Mouse (Mus musculus): ENCODE results near the gene Pkp1. TPM values are rescaled to one million over a fixed set of nuclear protein-coding genes. Genes with fewer than 3 reads are reported as not detected.

Pkp1 gene
- not detected for total RNA-seq (2021)
- long read RNA-seq, experiment 1: 0 reads
- long read RNA-seq, experiment 2: 0 reads

DNA sequence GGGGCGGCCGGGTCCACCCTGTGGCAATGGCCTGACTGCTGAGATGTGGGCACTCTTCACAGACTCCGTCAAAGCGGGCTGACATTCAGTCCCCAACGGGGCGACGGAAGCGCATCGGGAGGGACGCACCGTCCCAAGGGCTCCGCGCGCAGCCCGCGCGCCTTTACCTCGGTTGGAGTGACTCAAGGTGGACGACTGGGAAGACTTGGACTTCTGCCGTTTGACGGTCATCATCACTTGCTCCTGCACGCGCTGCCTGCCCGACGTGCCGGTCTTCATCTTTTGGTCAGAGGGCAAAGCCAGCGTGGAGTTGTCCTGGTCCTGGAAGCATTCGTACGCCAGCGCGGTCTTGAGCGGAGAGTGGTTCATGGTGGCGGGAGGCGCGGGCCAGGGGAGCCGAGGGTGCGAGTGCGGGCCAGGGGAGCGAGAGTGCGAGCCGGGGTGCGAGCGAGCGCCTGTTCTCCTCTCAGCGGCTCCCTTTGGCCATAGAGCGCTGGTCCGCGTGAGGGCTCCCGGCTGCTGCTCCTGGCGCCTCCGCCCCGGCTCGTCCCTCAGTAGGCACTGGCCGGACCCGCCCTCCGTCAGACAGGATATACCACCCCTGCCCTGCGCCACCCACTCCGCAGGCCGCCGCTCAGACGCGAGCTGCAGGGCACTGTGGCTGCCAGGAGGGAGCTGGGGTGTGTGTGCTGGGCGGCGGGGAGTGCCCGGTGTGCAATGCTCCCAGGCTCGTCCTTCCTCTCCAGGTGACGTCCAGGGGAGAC lies at the start of gene Pkp1:
Gene Pkp1, minus strand, starts transcription at position 564 of the 764 bp plus-strand sequence.
- no peak for DNase-seq (ENCODE audit: low spot score in 2 of 2)

DNA sequence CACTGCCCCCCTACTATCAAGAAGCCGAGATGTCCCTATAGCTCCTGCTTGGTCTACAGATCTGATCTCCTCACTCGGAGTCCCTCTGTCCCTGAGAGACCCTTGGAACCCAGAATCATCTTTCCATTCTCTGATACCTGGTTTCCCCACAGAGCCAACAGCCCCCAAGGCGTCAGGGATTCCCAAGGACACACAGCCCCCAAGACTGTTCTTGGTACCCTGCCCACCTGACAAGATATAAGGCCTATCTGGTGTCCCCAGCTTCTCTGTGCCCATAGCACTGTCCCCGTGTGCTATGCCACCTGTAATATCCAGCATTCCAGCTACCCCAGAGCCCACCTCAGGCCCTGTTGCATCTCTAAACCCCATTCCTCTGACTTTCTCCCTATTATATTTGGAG lies 48.7 kb upstream of the Pkp1 start:
- no peak for DNase-seq (ENCODE audit: low spot score in 2 of 2)

DNA sequence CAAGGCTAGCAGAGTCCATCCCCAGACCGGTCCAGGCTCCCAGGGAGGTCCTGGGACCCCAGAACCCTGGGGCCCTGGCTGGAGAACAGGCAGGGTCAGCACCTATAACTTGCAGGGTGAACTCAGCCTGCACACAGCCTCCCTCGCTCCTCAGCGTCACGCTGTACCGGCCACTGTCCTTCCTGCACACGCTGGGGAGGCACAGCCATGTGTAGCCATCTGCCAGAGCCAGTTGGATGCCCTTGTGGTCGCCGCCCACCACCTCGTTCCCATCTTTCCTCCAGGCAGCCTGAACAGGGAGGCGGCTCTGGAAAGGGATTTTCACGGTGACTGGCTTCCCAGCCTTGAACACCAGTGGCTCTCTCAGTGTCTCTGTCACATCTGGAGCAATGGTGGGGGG lies 45.6 kb upstream of the Pkp1 start:
- DNase-seq (ENCODE audit: low spot score in 2 of 2): no peak

DNA sequence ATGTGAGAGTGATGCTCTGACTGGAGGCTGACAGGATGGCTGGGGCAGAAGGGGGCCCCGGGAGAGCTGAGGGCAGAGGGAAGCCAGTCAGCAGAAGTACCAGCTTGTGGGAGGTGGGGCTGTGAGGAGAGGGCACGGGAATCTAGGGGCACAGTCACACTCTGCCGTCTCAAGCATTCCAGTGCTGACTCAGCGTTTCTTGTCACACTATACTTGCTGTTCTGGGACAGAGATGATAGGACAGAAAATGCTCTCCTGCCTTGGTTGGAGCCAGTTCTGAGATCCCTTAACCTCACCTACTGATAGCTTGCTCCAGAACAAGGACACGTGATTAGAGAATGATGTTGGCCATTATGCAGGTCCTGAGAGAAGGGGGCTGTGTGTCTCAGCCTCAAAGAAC lies 44.2 kb upstream of the Pkp1 start:
- DNase-seq (ENCODE audit: low spot score in 2 of 2): no peak

DNA sequence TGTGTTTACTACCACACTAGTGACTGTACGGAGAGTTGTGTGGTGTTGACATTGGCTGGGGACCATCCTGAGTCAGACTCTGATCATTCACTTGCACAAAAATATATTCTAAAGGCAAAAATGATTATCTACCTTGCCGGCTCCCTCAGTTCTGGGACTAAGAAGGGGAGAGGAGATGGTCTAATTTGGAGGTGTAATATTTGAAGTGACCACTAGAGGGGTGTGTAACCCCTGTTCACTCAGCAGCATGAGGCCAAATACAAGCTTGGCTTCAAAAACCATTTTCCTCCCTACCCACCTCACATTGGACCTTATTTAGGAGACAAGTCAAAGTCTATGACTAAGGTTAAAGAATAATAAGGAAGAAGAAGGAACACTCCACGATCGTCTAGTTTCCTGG lies 39.5 kb upstream of the Pkp1 start:
- no peak for DNase-seq (ENCODE audit: low spot score in 2 of 2)

DNA sequence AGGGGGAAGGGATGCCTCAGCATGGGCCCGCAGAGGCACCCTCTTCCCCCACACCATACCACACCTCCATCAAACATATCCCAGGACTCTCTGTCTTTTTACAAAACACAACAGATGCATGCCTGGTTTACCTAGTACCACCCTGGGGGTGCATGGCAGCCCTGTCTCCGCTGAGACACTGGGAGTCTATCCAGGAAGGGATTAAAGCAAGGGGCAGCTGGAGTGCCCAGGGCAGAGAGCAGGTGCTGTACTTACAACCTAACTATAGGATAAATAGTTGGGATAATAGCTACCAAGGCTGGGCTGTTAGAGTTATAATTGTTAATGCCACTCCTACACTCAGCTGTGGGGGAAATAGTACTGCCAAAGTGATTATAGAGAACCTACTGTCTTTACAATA lies 29.9 kb upstream of the Pkp1 start:
- no peak for DNase-seq (ENCODE audit: low spot score in 2 of 2)

DNA sequence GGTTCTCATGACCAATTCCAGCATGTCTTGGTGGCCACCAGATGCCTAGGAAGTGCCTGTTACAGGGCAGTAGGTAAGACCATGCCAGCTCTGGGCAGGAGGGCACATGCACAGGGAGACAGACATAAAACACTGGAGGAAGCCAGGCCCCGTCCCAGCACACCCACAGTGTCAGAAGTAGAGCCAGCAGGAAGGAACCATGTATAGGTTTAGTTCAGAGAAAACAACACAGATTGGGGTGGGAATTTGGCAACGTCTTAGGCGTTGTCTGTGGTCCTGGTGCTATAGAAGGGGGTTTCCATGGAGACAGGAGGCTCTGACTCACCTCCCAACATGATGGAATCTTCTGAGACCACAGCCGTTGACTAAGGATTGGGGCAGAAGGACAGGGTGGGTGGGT lies 27.2 kb upstream of the Pkp1 start:
- no peak for DNase-seq (ENCODE audit: low spot score in 2 of 2)

DNA sequence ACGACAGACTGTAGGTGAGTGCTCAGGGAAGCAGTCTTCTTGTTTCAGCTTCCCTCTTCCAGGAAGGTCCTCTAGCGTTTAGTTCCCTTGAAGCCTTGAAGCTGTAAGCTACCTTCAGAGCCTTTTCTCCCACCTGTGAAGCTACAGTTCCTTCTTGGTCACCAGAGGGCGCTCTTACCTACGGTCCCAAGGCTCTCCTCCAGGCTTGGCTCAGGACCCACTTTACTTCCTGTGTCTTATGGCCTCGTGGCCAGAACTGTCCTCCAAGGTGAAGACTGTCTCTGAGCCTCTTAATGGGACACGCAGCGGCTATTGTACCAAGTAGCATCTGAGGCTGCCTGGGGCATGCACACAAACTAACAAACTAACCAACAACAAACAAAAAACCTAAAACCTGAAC lies 26.7 kb upstream of the Pkp1 start:
- DNase-seq (ENCODE audit: low spot score in 2 of 2): no peak

DNA sequence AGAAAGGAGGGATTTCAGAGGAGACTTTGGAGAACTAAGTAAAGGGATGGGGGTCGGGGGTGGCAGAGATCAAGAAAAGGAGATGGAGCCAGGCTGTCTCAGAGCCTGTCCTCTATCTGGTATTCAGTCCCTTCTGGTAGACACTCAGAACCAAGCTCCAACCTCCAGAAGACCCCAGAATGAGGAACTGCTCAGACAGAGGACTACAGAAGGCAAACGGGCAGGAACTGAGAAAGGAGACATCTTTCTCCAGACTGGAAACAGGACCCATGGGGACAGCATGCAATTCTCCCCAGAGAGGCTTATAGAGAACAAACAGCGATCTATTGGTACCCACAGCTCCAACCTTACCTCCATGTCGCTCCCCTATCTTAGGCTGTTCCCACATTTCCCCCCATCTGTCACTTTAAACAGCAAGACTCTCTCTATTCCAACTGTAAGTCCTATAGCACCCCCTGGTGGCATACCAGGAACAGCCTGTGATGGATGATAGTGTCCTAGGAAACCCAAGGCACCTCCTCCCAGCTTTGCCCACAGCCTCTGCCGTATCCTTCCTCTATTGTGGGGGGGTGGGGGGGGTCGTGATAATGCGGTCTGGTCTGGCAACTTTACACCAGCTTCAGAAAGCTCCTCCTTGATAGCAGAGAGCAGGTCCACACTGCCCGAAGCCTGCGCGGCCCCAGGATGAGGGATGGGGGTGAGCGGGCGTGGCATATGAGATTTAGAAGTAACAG lies 25.7 kb upstream of the Pkp1 start:
- peak; percentile 21 to 74 for DNase-seq (ENCODE audit: low spot score in 2 of 2)

DNA sequence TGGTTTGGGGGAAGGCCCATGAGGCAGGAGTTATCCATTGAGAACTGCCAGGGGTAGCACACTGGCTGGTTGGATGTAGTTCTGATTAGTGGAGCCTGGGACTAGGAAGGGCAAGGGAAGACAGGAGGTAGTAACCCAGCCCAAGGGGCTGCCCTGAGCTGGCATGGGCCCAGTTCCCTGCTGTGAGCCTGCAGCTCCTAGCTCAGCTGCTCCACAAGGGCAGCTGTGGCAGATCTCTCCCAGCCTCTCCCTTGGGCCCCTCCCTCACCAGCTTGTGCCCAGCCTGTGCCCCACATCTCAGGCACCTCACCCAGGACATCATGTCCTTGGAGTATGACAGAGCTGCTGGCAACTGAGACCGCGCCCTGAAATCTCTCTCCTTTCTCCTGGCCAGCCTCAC lies 24.7 kb upstream of the Pkp1 start:
- DNase-seq (ENCODE audit: low spot score in 2 of 2): no peak

DNA sequence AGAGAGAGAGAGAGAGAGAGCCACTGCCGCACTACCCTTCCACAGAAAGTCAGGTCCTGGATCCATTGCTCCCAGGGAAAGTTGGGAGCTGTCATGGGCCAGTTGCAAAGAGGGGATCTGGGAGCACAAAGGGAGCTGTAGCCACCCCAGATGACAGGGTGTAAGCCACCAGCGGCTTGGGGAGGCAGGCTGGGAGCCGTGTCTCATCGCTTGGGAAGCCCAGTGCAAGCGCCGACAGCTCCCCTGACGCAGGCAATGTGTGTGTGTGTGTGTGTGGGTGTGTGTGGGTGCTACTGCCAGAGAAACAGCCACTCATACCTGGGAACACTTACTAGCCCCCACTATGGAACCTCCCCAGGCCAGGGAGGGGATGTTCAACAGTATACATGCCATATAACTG lies 23.1 kb upstream of the Pkp1 start:
- DNase-seq (ENCODE audit: low spot score in 2 of 2): no peak

DNA sequence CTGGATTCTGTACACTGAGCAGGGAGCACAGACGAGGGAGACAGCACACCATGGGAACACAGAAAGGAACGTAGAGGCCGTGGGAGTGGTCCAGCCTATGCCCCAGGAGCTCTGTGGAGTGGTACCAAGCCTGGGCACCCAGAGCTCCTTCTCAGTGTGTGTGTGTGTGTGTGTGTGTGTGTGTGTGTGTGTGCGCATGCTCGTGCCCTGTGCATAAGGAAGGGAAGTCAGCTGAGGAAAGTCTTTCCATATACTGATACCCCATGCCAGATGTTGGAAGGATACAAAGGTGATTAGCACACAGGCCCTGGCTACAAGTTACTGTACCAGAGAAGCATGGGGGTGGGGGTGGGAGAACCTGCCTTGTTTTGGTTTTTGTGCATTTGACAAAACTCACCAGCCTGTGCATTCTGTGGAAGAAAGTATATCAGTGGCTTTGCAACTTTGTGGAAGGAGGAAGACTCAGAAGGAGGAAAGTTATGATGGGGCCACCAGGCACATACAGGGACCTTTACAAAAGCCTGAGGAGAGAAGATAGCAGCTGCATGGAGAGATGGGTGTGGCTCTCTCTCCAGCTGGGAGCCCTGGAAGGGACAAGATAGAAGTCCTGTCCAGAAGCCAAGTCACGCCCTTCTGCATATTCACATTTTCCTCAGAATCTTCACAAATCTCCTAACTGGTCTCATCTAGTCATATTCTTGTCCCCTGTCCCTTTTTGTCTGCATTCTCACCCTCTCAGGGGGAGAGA lies 22.4 kb upstream of the Pkp1 start:
- DNase-seq (ENCODE audit: low spot score in 2 of 2): no peak

DNA sequence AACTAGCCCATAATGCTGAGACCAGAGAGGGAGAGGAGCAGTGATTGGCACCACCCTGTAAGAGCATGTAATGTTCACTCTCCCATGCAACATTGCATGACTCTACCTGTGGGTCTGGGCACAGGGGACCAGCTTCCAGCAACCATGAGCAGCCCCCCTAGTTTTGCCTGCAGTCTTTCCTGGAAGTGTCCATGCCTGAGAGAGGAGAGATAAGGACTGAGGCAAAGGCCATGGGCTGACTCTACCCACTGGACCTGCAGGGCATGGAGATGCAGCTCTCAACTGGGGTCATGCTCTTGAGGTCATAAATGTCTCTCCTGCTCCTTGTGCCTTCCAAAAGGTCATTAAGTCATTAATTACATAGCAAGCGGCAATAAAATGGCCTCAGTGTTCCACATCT lies 17.1 kb upstream of the Pkp1 start:
- DNase-seq (ENCODE audit: low spot score in 2 of 2): no peak

DNA sequence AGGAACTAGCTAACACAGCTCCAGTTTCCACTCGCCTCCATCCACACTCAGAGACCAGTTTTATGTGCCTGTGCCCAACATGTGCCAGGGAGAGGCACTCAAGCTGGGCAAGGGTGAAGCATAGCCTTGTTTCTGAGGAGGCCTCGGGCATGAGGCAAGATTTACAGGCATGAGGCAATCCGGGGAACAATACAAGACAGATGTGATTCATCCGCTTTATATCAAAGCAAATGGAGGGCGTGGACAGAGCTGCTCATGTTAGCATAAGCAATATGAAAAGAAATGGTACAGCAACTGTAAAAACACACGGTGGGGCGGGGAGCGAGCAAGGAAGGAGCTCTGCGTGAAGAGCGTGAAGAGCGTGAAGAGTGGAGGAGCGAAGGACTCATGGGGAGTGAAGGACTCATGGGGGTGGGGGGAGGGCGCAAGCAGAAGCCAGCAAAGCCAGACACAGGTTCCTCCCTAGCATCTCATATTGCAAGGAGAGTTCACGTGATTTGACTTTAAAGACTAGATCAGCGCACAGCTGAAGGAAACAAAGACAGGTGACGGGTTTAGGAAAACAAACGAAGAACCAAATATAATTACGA lies 14.8 kb upstream of the Pkp1 start:
- no peak for DNase-seq (ENCODE audit: low spot score in 2 of 2)

DNA sequence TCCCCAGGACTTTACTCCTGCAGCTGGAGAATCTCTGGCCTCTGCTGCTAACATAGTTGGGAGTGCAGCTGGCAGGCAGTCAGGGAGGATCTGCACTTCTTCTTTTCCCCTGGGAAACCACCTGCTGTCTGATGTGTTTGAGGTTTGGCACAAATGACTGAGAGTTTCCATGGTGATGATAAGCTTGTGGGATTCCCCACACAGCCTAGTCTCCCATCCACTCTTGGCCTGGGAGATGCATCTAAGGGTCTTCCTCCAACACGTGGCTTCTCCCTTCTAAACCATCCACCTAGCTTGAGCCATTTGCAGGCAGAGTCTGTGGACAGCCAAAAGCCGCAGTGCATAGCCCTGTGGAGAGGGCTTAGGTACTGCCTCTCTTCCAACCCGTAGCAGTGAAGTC lies 10.9 kb upstream of the Pkp1 start:
- no peak for DNase-seq (ENCODE audit: low spot score in 2 of 2)

DNA sequence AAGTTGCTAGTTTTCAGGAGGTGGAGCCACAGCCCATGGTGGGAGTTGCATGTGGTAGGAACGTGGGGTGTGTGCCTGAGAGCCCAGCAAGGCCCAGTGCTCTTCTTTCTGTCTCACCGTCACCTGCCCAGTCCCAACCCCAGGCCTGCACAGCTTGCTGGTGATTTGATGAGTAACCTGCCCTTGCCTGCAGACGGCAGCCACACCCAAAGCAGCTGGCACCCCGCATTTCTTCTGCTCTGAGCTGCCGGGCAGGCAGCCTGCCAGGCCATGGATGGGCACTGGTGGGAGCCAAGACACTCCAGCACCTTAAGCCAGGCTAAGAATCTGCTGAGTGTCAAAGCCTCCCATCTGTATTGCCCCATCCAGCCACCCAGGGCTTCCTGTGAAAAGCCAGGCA lies 6.8 kb upstream of the Pkp1 start:
- no peak for DNase-seq (ENCODE audit: low spot score in 2 of 2)

DNA sequence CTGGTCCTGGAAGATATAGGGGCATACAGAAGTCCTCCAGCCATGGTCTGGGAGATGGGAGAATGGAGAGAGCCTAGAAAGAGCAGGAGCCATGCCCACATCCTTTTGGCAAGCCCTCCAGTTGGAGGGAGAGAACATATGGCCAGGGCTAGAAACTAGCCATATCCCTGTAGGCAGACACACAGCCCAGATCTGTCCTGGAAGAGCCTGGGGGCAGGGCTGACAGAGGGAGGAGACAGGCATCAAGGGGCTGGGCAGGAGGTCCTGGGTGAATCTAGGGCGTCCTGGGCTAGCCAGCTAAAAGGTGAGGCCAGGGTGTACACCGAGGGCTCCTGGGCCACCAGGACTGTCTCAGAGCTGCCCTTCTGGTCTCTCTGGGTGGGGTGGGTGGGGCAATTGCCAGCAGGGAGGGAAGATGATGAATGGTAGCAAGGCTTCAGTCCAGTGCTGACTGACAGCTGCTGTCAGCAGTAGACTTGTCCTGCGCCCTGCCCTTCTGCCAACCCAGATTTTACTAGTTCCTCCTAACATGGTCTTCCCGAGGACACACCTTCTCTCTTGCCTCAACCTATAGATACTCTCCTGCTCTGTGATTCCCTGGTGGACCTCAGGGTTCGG lies 5.5 kb upstream of the Pkp1 start:
- no peak for DNase-seq (ENCODE audit: low spot score in 2 of 2)

DNA sequence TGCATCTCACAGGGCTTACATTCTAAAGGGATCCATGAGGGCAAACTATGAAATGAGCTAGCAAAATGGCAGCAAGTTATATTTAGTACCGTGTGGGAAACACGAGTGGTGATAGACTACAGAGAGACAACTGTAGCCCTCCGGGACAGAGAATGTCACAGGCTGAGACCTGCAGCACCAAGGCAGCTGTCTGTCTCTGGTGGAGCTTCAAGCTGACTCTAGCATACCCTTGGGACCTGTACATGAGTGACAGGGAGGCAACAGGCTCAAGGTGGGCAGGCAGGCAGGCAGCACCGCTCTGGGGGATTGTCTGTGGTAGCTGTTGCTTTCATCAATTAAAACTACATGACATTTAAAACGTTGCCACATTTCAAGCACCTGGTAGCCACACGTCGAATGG lies 4.2 kb upstream of the Pkp1 start:
- no peak for DNase-seq (ENCODE audit: low spot score in 2 of 2)

DNA sequence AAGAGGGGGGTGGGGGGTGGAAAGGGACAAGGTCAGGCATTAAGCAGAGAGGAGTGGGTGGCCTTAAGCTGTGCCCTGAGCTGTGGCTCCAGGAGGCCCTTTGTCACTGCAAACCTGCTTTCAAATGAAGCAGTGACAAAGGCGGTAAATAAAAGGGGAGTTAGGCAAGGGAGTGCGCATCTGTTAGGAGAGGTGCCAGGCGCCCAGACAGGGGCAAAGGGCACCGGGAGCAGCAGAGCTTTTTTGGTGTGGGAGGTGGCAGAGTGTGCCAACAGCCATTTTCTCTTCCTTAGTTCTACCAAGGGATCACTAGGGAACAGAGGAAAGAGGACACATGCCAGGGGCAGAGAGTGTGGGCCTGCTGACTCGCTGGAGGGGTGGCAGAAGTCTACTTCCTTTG lies 1.8 kb downstream of the Pkp1 start:
- DNase-seq (ENCODE audit: low spot score in 2 of 2): no peak

DNA sequence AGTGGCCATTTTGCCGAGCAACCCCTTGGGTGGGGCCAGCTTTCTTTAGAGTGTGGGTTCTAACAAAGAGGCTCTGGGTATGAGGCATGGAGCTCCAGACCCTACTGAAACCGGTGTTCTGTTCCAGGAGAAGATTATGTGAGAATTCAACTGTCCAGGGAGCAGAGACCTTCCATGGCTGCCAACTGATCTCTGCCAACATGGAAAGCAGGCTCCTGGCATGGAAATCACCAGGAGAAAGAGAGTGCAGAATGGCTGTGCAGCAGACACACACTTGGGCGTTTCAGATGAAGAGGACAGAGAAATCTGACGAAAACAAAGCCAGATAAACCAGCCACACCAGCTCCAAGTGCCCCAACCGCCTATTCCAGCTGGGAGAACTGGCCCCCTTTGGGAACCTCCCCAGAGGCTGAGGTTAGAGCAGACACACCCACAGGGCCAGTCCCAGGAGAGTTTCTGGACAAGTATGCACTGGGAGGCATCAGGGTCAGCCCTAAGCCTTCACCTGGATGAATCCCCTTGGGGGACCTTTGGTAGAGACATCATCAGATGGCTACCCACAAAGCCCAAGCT lies 2.4 kb downstream of the Pkp1 start:
- no peak for DNase-seq (ENCODE audit: low spot score in 2 of 2)

DNA sequence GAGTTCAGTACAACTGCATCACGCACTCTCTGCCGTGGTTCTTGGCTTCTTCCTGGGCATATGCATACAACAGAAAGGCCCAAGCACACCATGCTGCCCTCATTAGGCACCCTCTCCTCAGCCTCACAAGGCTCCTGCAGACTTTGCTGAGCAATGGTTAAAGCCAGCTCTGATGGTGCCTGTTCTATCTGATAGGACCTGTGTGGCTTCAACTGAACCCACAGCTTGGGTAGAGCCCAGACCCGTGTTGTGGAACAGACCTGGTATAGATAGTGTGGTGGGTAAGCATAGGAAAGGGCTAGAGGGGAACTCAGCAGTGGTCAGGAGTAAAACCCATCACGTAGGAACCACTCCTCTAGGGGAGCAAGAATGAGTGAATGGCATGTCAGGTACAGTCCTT lies 5.3 kb downstream of the Pkp1 start:
- no peak for DNase-seq (ENCODE audit: low spot score in 2 of 2)

Data from adrenal gland, postnatal 4 days (tissue).